9 mouse cellular contexts compared by ENCODE assay signal in genomic region chr7:126481699-126482098, GRCm38 (mm10). TPM values are rescaled to one million over a fixed set of nuclear protein-coding genes. Genes with fewer than 3 reads are reported as not detected.
DNase-seq lines count a peak whose midpoint lies in the region; ATAC-seq lines count a peak whose summit lies in the region.
"Had no signal": no experiment of that assay in that cellular context is flagged by ENCODE, and none has a peak within 500 bp of the region (broad histone marks: within the 10 kb centered on the region; RNA-seq: fewer than 3 reads in every experiment).

No protein-coding gene starts in this region.

- H3K4me1 ChIP-seq in hindbrain, embryonic 10.5 days (replicated peaks) = peaks cover 9% of the 10 kb centered on the region
- peaks cover 8% of the 10 kb centered on the region for H3K4me1 ChIP-seq in hindbrain, embryonic 13.5 days (replicated peaks)
- peaks cover 17% of the 10 kb centered on the region for H3K4me1 ChIP-seq in liver, embryonic 15.5 days (replicated peaks)
- peaks cover 10% of the 10 kb centered on the region for H3K4me1 ChIP-seq in neural tube, embryonic 15.5 days

- no peak overlapping the region for H3K27ac ChIP-seq in hindbrain, embryonic 10.5 days
- H3K27ac ChIP-seq in hindbrain, embryonic 13.5 days = no peak overlapping the region
- no peak overlapping the region for H3K27ac ChIP-seq in liver, embryonic 15.5 days (replicated peaks)
- H3K27ac ChIP-seq in neural tube, embryonic 15.5 days (replicated peaks) = no peak overlapping the region

- no peaks in the 10 kb centered on the region for H3K27me3 ChIP-seq in hindbrain, embryonic 10.5 days (ENCODE audit: insufficient read depth, poor library complexity, severe bottlenecking)
- no peaks in the 10 kb centered on the region for H3K27me3 ChIP-seq in hindbrain, embryonic 13.5 days
- H3K27me3 ChIP-seq in liver, embryonic 15.5 days = no peaks in the 10 kb centered on the region
- H3K27me3 ChIP-seq in neural tube, embryonic 15.5 days (replicated peaks) = no peaks in the 10 kb centered on the region; the same call in 1 of the 2 replicates
- H3K27me3 ChIP-seq: limb, embryonic 12.5 days had no signal

- no peak overlapping the region for H3K9ac ChIP-seq in hindbrain, embryonic 13.5 days
- no peak overlapping the region for H3K9ac ChIP-seq in liver, embryonic 15.5 days
- no peak overlapping the region for H3K9ac ChIP-seq in neural tube, embryonic 15.5 days (replicated peaks)

- 23% methylated on average over 5 of the region's 5 CpGs for WGBS in hindbrain, embryonic 10.5 days
- 29% methylated on average over 5 of the region's 5 CpGs for whole genome bisulfite sequencing in hindbrain, embryonic 13.5 days
- WGBS in liver, embryonic 15.5 days (ENCODE audit: insufficient replicate concordance) = 20% methylated on average over 5 of the region's 5 CpGs
- 26% methylated on average over 5 of the region's 5 CpGs for WGBS in neural tube, embryonic 15.5 days

- no peak for ATAC-seq in hindbrain, embryonic 13.5 days (ENCODE audit: low FRiP score)
- no peak for ATAC-seq in liver, embryonic 15.5 days (ENCODE audit: insufficient read depth)
- no peak for ATAC-seq in neural tube, embryonic 15.5 days (ENCODE audit: low FRiP score)

- H3K4me2 ChIP-seq in hindbrain, embryonic 13.5 days = no peak overlapping the region
- peak overlapping the region; percentile 73 for H3K4me2 ChIP-seq in liver, embryonic 15.5 days
- H3K4me2 ChIP-seq in neural tube, embryonic 15.5 days = no peak overlapping the region

- DNase-seq in hindbrain, embryonic 10.5 days (ENCODE audit: low spot score) = no peak
- DNase-seq in CD4-positive helper T cell, adult 2 months (ENCODE audit: low read depth, low spot score) = peak; percentile 53
- DNase-seq in Muller cell, postnatal 12 days (ENCODE audit: inconsistent ontology term) = peak; percentile 56
- no peak for DNase-seq in spleen, adult 12 weeks (ENCODE audit: low spot score)
- no peak for DNase-seq in adrenal gland, postnatal 36 days

- no peaks in the 10 kb centered on the region for H3K36me3 ChIP-seq in hindbrain, embryonic 10.5 days
- H3K36me3 ChIP-seq in hindbrain, embryonic 13.5 days = no peaks in the 10 kb centered on the region
- no peaks in the 10 kb centered on the region for H3K36me3 ChIP-seq in liver, embryonic 15.5 days (replicated peaks)
- no peaks in the 10 kb centered on the region for H3K36me3 ChIP-seq in neural tube, embryonic 15.5 days
- H3K36me3 ChIP-seq: limb, embryonic 12.5 days had no signal

- H3K4me3 ChIP-seq in hindbrain, embryonic 10.5 days = peak overlapping the region; percentile 43
- H3K4me3 ChIP-seq in hindbrain, embryonic 13.5 days = no peak overlapping the region
- H3K4me3 ChIP-seq in liver, embryonic 15.5 days (replicated peaks) = no peak overlapping the region
- no peak overlapping the region for H3K4me3 ChIP-seq in neural tube, embryonic 15.5 days (replicated peaks)

- H3K9me3 ChIP-seq in hindbrain, embryonic 10.5 days = no peaks in the 10 kb centered on the region
- H3K9me3 ChIP-seq in hindbrain, embryonic 13.5 days = no peaks in the 10 kb centered on the region
- no peaks in the 10 kb centered on the region for H3K9me3 ChIP-seq in liver, embryonic 15.5 days (replicated peaks)
- no peaks in the 10 kb centered on the region for H3K9me3 ChIP-seq in neural tube, embryonic 15.5 days (replicated peaks)

RNA-seq across cellular contexts. Expression of gene Tufm, which starts 5.5 kb away (rescaled TPM):
- polyA plus RNA-seq in hindbrain, embryonic 10.5 days (2016; fragmentation: Nextera tagmentation; extraction: Ambion mirVana) = 156 and 169 TPM in 2 replicates
- 118 and 120 TPM in 2 replicates for polyA plus RNA-seq in hindbrain, embryonic 13.5 days (2015; fragmentation: Nextera tagmentation; extraction: Ambion mirVana)
- 81.2 and 96.3 TPM in 2 replicates for polyA plus RNA-seq in liver, embryonic 15.5 days (2015; fragmentation: Nextera tagmentation; extraction: Ambion mirVana)
- polyA plus RNA-seq in neural tube, embryonic 15.5 days (2015; fragmentation: Nextera tagmentation; extraction: Ambion mirVana) = 139 and 147 TPM in 2 replicates
- 100 to 1,000 TPM; 219 to 221 TPM for total RNA-seq in adrenal gland, postnatal 36 days (2021)

RNA-seq across cellular contexts. Expression of gene Sh2b1, which starts 6.5 kb away (rescaled TPM):
- polyA plus RNA-seq in hindbrain, embryonic 10.5 days (2016; fragmentation: Nextera tagmentation; extraction: Ambion mirVana) = 54.4 and 61.0 TPM in 2 replicates
- polyA plus RNA-seq in hindbrain, embryonic 13.5 days (2015; fragmentation: Nextera tagmentation; extraction: Ambion mirVana) = 63.7 and 64.5 TPM in 2 replicates
- 13.6 and 15.1 TPM in 2 replicates for polyA plus RNA-seq in liver, embryonic 15.5 days (2015; fragmentation: Nextera tagmentation; extraction: Ambion mirVana)
- 69.4 and 69.6 TPM in 2 replicates for polyA plus RNA-seq in neural tube, embryonic 15.5 days (2015; fragmentation: Nextera tagmentation; extraction: Ambion mirVana)
- total RNA-seq in adrenal gland, postnatal 36 days (2021) = 10 to 100 TPM; 55.3 to 59.5 TPM

RNA-seq across cellular contexts. Expression of gene Atp2a1, which starts 18.8 kb away (rescaled TPM):
- polyA plus RNA-seq in hindbrain, embryonic 10.5 days (2016; fragmentation: Nextera tagmentation; extraction: Ambion mirVana) = 1.1 and 3.0 TPM in 2 replicates
- polyA plus RNA-seq in hindbrain, embryonic 13.5 days (2015; fragmentation: Nextera tagmentation; extraction: Ambion mirVana) = 1.5 and 4.1 TPM in 2 replicates
- polyA plus RNA-seq in liver, embryonic 15.5 days (2015; fragmentation: Nextera tagmentation; extraction: Ambion mirVana) = 9.8 and 16.5 TPM in 2 replicates
- 6.5 and 12.7 TPM in 2 replicates for polyA plus RNA-seq in neural tube, embryonic 15.5 days (2015; fragmentation: Nextera tagmentation; extraction: Ambion mirVana)
- under 1 TPM in 1 of 2 experiments, not detected in 1; 0.33 TPM for total RNA-seq in adrenal gland, postnatal 36 days (2021)

RNA-seq across cellular contexts. Expression of gene Atxn2l, which starts 21.5 kb away (rescaled TPM):
- polyA plus RNA-seq in hindbrain, embryonic 10.5 days (2016; fragmentation: Nextera tagmentation; extraction: Ambion mirVana) = 53.4 and 66.8 TPM in 2 replicates
- polyA plus RNA-seq in hindbrain, embryonic 13.5 days (2015; fragmentation: Nextera tagmentation; extraction: Ambion mirVana) = 61.6 and 65.4 TPM in 2 replicates
- polyA plus RNA-seq in liver, embryonic 15.5 days (2015; fragmentation: Nextera tagmentation; extraction: Ambion mirVana) = 26.2 and 26.8 TPM in 2 replicates
- polyA plus RNA-seq in neural tube, embryonic 15.5 days (2015; fragmentation: Nextera tagmentation; extraction: Ambion mirVana) = 66.0 and 69.5 TPM in 2 replicates
- total RNA-seq in adrenal gland, postnatal 36 days (2021) = 100 to 1,000 TPM in 1 of 2 experiments, 10 to 100 TPM in 1; 82.9 to 112 TPM

RNA-seq across cellular contexts. Expression of gene Rabep2, which starts 53.1 kb away (rescaled TPM):
- polyA plus RNA-seq in hindbrain, embryonic 10.5 days (2016; fragmentation: Nextera tagmentation; extraction: Ambion mirVana) = 28.7 and 28.8 TPM in 2 replicates
- polyA plus RNA-seq in hindbrain, embryonic 13.5 days (2015; fragmentation: Nextera tagmentation; extraction: Ambion mirVana) = 24.3 and 26.8 TPM in 2 replicates
- 6.3 TPM in 2 replicates for polyA plus RNA-seq in liver, embryonic 15.5 days (2015; fragmentation: Nextera tagmentation; extraction: Ambion mirVana)
- 22.2 and 22.9 TPM in 2 replicates for polyA plus RNA-seq in neural tube, embryonic 15.5 days (2015; fragmentation: Nextera tagmentation; extraction: Ambion mirVana)
- total RNA-seq in adrenal gland, postnatal 36 days (2021) = 10 to 100 TPM; 48.4 to 72.8 TPM

Comparison
In these comparisons a context has a peak if more than half of its experiments do, and no peak if none do; other contexts are left out.
1. DNase-seq: peak in CD4-positive helper T cell, adult 2 months (single experiment) and Muller cell, postnatal 12 days (single experiment); none in hindbrain, embryonic 10.5 days (single experiment), spleen, adult 12 weeks (single experiment) and adrenal gland, postnatal 36 days (0 of 2).